Mouse (Mus musculus): ENCODE results near the gene Dbh. TPM values are rescaled to one million over a fixed set of nuclear protein-coding genes. Genes with fewer than 3 reads are reported as not detected.
A peak's percentile ranks its signal among the peaks of the same experiment; 100 is the strongest.

The Dbh gene
- total and polyA plus RNA-seq, 2 experiments from 2014 or later, result 11.2 to 16.5 TPM

DNA sequence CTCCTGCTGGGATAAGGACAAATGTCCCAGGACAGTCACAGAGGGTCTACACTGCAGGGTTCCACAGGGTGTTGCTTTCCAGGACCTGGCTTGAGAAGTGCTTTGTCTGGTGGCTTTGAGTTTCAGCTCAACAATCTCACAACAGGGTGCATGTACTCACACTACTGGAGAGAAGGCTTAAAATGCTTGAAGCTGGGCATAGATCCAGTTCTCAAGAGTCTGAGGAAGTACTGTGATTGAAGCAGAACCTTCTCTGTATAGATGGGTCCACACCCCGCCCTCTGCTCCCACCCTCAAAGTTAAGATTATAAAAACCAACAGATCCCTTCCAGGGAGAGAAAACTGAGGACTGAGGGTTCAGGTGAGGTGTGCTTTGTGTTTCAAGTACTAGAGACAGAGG lies 35.6 kb downstream of the Dbh start:
- no peak for TF ChIP-seq CTCF (IDR thresholded peaks at IDR 0.05; ENCODE audit: low read depth)
- Histone ChIP-seq H3K27ac (no peak overlapping the region), H3K9ac (replicated peaks; ENCODE audit: low read length) (no peak overlapping the region), H3K36me3 (ENCODE audit: insufficient read depth, low read length) (no peaks in the 10 kb centered on the region), H3K4me3 (ENCODE audit: low read length) (no peak overlapping the region), H3K4me1 (ENCODE audit: insufficient read depth, low read length) (no peaks in the 10 kb centered on the region; the same call in 1 of the 2 replicates), H3K4me2 (ENCODE audit: low read depth, low read length) (no peak overlapping the region), H3K9me3 (ENCODE audit: low read length) (no peaks in the 10 kb centered on the region), H3K27me3 (ENCODE audit: insufficient read depth, low read length) (no peaks in the 10 kb centered on the region)
- ATAC-seq (no peak), DNase-seq (ENCODE audit: low spot score) (no peak)
- 69% methylated on average over 1 of the region's 1 CpGs for WGBS

DNA sequence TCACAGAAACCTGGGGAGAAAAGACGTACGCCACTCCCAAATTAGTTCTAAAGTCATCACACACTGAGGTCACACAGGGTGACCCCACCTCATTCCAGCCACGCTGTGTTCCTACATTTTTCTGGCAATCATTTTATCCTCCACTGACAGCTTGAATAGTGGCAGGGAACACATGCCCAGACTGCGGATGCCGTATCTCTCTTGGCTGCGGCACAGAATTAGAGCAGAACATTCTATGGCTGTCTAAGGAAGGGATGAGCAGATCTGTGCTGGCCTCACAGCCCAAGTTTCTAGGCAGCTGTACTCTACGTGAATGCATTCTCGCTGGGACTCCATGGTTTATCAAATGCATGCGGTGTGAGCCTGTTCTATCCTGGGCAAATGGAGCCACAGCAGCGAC lies 40.6 kb downstream of the Dbh start:
- Histone ChIP-seq H3K4me1 (ENCODE audit: insufficient read depth, low read length) (peaks cover 5% of the 10 kb centered on the region; the same call in 1 of the 2 replicates), H3K27me3 (ENCODE audit: insufficient read depth, low read length) (no peaks in the 10 kb centered on the region), H3K4me2 (ENCODE audit: low read depth, low read length) (no peak overlapping the region), H3K36me3 (ENCODE audit: insufficient read depth, low read length) (no peaks in the 10 kb centered on the region), H3K4me3 (ENCODE audit: low read length) (no peak overlapping the region), H3K9ac (replicated peaks; ENCODE audit: low read length) (no peak overlapping the region), H3K27ac (peak overlapping the region; percentile 41; the same call in 1 of the 2 replicates), H3K9me3 (ENCODE audit: low read length) (no peaks in the 10 kb centered on the region)
- no peak for TF ChIP-seq CTCF (IDR thresholded peaks at IDR 0.05; ENCODE audit: low read depth)
- peak; percentile 36 for DNase-seq (ENCODE audit: low spot score)
- peak; percentile 45; the same call in 1 of the 2 replicates for ATAC-seq
- WGBS, result 52% methylated on average over 10 of the region's 10 CpGs

DNA sequence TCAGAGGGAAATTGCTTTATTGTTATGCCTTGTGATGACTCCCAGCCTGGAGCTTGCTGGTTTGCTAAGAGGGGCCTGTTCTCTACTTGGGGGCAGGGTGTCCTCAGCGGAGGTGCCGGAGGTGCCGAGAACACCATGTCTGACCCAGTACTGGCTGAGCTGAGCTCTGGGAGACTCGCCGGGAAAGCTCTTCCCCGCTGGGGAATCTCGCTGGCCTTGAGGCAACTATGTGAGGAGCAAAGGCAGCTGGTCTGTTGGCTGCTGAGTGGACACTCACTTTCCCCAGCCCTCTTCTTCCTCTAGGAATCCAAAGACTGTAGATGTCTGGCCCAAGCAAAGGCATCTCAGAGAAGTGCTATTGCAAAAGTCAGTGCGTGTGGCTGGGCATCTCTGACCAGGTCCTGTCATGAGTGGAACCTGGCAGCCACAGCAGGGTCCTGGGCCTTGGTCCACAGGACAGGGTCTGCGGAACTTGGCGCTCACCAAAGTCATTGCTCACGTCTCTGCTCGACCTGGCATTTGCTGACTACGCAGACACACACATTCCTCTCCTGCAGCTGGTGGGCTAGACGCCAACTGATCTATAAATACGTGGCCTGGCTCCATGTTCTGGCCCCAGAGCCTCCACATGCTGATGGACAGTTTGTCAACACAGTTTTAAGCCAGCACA lies 41.2 kb downstream of the Dbh start:
- 61% methylated on average over 15 of the region's 15 CpGs for WGBS

GRCm38 (mm10) chr2:27207126-27207525 lies 42.1 kb downstream of the Dbh start:
- no peak for ATAC-seq
- no peaks in the 10 kb centered on the region for H3K36me3 ChIP-seq (ENCODE audit: insufficient read depth, low read length)
- DNase-seq (ENCODE audit: low spot score), result no peak
- no peak overlapping the region for H3K4me2 ChIP-seq (ENCODE audit: low read depth, low read length)
- TF ChIP-seq CTCF (IDR thresholded peaks at IDR 0.05; ENCODE audit: low read depth), result no peak
- no peaks in the 10 kb centered on the region for H3K27me3 ChIP-seq (ENCODE audit: insufficient read depth, low read length)
- no peak overlapping the region for H3K4me3 ChIP-seq (ENCODE audit: low read length)
- H3K9me3 ChIP-seq (ENCODE audit: low read length), result no peaks in the 10 kb centered on the region
- peaks cover 5% of the 10 kb centered on the region; the same call in 1 of the 2 replicates for H3K4me1 ChIP-seq (ENCODE audit: insufficient read depth, low read length)
- WGBS, result 93% methylated on average over 5 of the region's 5 CpGs
- H3K9ac ChIP-seq (replicated peaks; ENCODE audit: low read length), result no peak overlapping the region
- no peak overlapping the region for H3K27ac ChIP-seq

More for the DNA sequence above, 41.2 kb downstream of the Dbh start:
- no peak overlapping the region for H3K4me2 ChIP-seq (ENCODE audit: low read depth, low read length)
- H3K9me3 ChIP-seq (ENCODE audit: low read length), result no peaks in the 10 kb centered on the region
- H3K36me3 ChIP-seq (ENCODE audit: insufficient read depth, low read length), result no peaks in the 10 kb centered on the region
- no peaks in the 10 kb centered on the region for H3K27me3 ChIP-seq (ENCODE audit: insufficient read depth, low read length)
- peak; percentile 35; the same call in 1 of the 2 replicates for ATAC-seq
- H3K27ac ChIP-seq, result 0 out of 2 replicates have a peak overlapping the region, but pooled peaks have one; percentile 41
- H3K4me3 ChIP-seq (ENCODE audit: low read length), result no peak overlapping the region
- peaks cover 5% of the 10 kb centered on the region; the same call in 1 of the 2 replicates for H3K4me1 ChIP-seq (ENCODE audit: insufficient read depth, low read length)
- DNase-seq (ENCODE audit: low spot score), result no peak
- H3K9ac ChIP-seq (replicated peaks; ENCODE audit: low read length), result no peak overlapping the region
- no peak for TF ChIP-seq CTCF (IDR thresholded peaks at IDR 0.05; ENCODE audit: low read depth)

DNA sequence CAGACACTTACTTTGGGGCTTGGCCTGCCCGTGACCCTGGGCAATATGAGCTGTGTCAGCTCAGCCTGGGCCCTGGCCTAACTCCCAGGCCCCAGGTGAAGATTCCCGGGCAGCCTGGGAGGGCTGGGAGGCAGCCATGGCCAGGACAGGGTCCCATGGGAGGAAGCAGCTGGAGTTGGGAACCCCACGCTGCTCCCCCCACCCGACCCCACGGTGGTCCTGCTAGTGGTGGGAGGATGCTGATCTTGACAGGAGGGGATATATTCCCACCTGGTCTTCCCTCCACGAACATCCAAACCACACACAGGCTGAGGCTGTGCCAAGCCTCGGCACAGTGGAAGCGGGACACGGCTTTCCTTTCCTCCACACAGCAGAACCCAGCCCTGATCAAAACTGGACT lies 44.3 kb downstream of the Dbh start:
- H3K4me2 ChIP-seq (ENCODE audit: low read depth, low read length), result no peak overlapping the region
- H3K9ac ChIP-seq (replicated peaks; ENCODE audit: low read length), result 0 out of 2 replicates have a peak overlapping the region, but pooled peaks have one; percentile 3
- 69% methylated on average over 9 of the region's 9 CpGs for WGBS
- DNase-seq (ENCODE audit: low spot score) (no peak), ATAC-seq (no peak)
- H3K4me3 ChIP-seq (ENCODE audit: low read length), result no peak overlapping the region
- no peak for TF ChIP-seq CTCF (IDR thresholded peaks at IDR 0.05; ENCODE audit: low read depth)
- no peaks in the 10 kb centered on the region for H3K36me3 ChIP-seq (ENCODE audit: insufficient read depth, low read length)
- H3K27ac ChIP-seq, result no peak overlapping the region
- peaks cover 5% of the 10 kb centered on the region; the same call in 1 of the 2 replicates for H3K4me1 ChIP-seq (ENCODE audit: insufficient read depth, low read length)
- H3K9me3 ChIP-seq (ENCODE audit: low read length), result no peaks in the 10 kb centered on the region
- no peaks in the 10 kb centered on the region for H3K27me3 ChIP-seq (ENCODE audit: insufficient read depth, low read length)

GRCm38 (mm10) chr2:27209816-27210215 lies 44.8 kb downstream of the Dbh start:
- DNase-seq (ENCODE audit: low spot score), result no peak
- Histone ChIP-seq H3K4me1 (ENCODE audit: insufficient read depth, low read length) (peaks cover 5% of the 10 kb centered on the region; the same call in 1 of the 2 replicates), H3K4me3 (ENCODE audit: low read length) (no peak overlapping the region), H3K9ac (replicated peaks; ENCODE audit: low read length) (0 out of 2 replicates have a peak overlapping the region, but pooled peaks have one; percentile 3), H3K36me3 (ENCODE audit: insufficient read depth, low read length) (no peaks in the 10 kb centered on the region), H3K4me2 (ENCODE audit: low read depth, low read length) (no peak overlapping the region), H3K27me3 (ENCODE audit: insufficient read depth, low read length) (no peaks in the 10 kb centered on the region), H3K27ac (no peak overlapping the region), H3K9me3 (ENCODE audit: low read length) (no peaks in the 10 kb centered on the region)
- ATAC-seq, result no peak
- no peak for TF ChIP-seq CTCF (IDR thresholded peaks at IDR 0.05; ENCODE audit: low read depth)
- 58% methylated on average over 5 of the region's 5 CpGs for WGBS

GRCm38 (mm10) chr2:27210255-27210654 lies 45.2 kb downstream of the Dbh start:
- Histone ChIP-seq H3K9ac (replicated peaks; ENCODE audit: low read length) (no peak overlapping the region), H3K27ac (no peak overlapping the region), H3K27me3 (ENCODE audit: insufficient read depth, low read length) (no peaks in the 10 kb centered on the region), H3K36me3 (ENCODE audit: insufficient read depth, low read length) (no peaks in the 10 kb centered on the region), H3K4me1 (ENCODE audit: insufficient read depth, low read length) (peaks cover 5% of the 10 kb centered on the region; the same call in 1 of the 2 replicates), H3K4me3 (ENCODE audit: low read length) (no peak overlapping the region), H3K9me3 (ENCODE audit: low read length) (no peaks in the 10 kb centered on the region), H3K4me2 (ENCODE audit: low read depth, low read length) (no peak overlapping the region)
- DNase-seq (ENCODE audit: low spot score), result peak; percentile 21
- 60% methylated on average over 7 of the region's 7 CpGs for WGBS
- TF ChIP-seq CTCF (IDR thresholded peaks at IDR 0.05; ENCODE audit: low read depth), result peak; percentile 55
- no peak for ATAC-seq
